Mouse (Mus musculus) stomach, embryonic 15.5 days (tissue): ENCODE results near the gene N4bp2. TPM values are rescaled to one million over a fixed set of nuclear protein-coding genes. Genes with fewer than 3 reads are reported as not detected.
A peak's percentile ranks its signal among the peaks of the same experiment; 100 is the strongest.
"Not testable (repeated sequence)": the region's sequence is repeated elsewhere in the genome, so short reads cannot be mapped to it uniquely, and the experiment has no call there.

Source experiments
- ATAC-seq: fragments of 200-750 bp; cut with Nextera tagmentation; 2 replicates; pipeline ENCODE4 v1.8.0; 2017; ENCODE audit warnings: low read depth, moderate number of reproducible peaks, moderate TSS enrichment; ENCODE audit not compliant: insufficient read depth, low FRiP score
- H3K27ac ChIP-seq: fragments of 300-500 bp; sonication (generic); 2 replicates; pipeline ENCODE4 v1.5.1; 2015; ENCODE audit warnings: mild to moderate bottlenecking, inconsistent platforms
- H3K27me3 ChIP-seq: fragments of 300-500 bp; sonication (generic); replicated peaks from 2 replicates; pipeline ENCODE4 v1.6.1; 2015; ENCODE audit warnings: inconsistent platforms
- H3K36me3 ChIP-seq: fragments of 300-500 bp; sonication (generic); 2 replicates; pipeline ENCODE4 v1.6.1; 2015; ENCODE audit warnings: inconsistent platforms
- H3K4me1 ChIP-seq: fragments of 300-500 bp; sonication (generic); 2 replicates; pipeline ENCODE4 v1.6.1; 2015; ENCODE audit warnings: inconsistent platforms
- H3K4me2 ChIP-seq: fragments of 300-500 bp; sonication (generic); 2 replicates; pipeline ENCODE4 v1.6.1; 2015; ENCODE audit warnings: mild to moderate bottlenecking, inconsistent platforms
- H3K4me3 ChIP-seq: fragments of 300-500 bp; sonication (generic); replicated peaks from 2 replicates; pipeline ENCODE4 v1.5.1; 2015; ENCODE audit warnings: inconsistent platforms
- H3K9ac ChIP-seq: fragments of 300-500 bp; sonication (generic); 2 replicates; pipeline ENCODE4 v1.6.1; 2015; ENCODE audit warnings: inconsistent platforms
- H3K9me3 ChIP-seq: fragments of 300-500 bp; sonication (generic); 2 replicates; pipeline ENCODE4 v1.6.1; 2016; ENCODE audit warnings: inconsistent platforms
- WGBS: fragments of 180-500 bp; shearing (Covaris S2); methylation state at CpG from one replicate; pipeline ENCODE4 v1.1.7; 2015; 5-methylcytosine and 5-hydroxymethylcytosine counted together
- polyA plus RNA-seq: library from polyadenylated mRNA; unstranded; fragments of >200 nt; fragmentation: Nextera tagmentation; extraction: Ambion mirVana; gene quantifications from 2 replicates; pipeline ENCODE4 v1.2.1, GENCODE M21; 2015

N4bp2 gene
- polyA plus RNA-seq: 22.4 and 23.3 TPM in 2 replicates

DNA sequence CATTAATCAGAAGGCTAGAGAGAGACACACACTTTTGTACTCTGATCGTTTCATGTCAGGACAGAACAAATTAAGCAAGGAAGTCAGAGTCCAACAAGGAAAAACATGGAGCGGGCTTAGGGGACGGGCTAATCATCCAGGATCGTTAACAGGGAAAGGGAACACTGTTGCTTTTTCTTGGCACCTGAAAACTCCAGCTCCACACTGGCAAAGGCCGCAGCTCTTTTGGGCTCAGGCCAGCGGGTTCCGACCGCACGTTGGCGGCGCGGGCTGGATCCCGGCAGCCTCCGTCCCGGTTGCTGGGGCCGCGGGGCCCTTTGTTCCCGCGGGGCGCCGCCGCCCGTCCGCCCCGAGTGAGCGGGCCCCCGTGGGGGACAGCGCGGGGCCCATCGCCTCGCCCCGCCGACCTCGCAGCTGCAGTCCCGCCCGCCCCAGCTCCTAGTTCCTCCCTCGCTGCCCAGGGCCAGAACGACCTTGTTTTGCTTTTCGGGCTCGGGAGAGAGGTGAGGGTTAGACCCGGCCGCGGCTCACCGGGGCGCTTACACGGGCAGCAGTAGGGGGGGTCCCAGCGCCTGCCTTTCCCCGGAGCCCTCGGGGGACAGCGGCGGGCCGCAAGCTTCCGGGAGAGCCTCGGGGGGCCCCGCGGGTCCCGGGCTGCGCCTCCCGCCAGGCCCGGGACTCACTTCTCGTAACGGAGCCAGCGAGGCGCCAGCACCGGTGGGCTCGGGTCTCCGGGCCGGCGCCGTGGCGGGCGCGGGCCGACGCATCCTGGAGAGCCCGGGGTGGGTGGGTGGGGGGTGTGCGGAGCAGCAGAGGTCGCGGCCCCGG is at the start of gene N4bp2:
Gene N4bp2 (plus strand): TSS at position 434 of the 828 bp plus-strand sequence.
- peaks cover 6% of the 10 kb centered on the region for H3K4me1 ChIP-seq
- WGBS: under 1% methylated on average over 71 of the region's 80 CpGs
- no peaks in the 10 kb centered on the region for H3K27me3 ChIP-seq
- no peaks in the 10 kb centered on the region for H3K36me3 ChIP-seq
- no peaks in the 10 kb centered on the region for H3K9me3 ChIP-seq
- peak within 1 kb of the TSS; percentile 68 for H3K4me2 ChIP-seq
- peak within 1 kb of the TSS; percentile 98 for H3K9ac ChIP-seq
- H3K27ac ChIP-seq: peak within 1 kb of the TSS; percentile 100
- H3K4me3 ChIP-seq: peak within 1 kb of the TSS; percentile 92
- ATAC-seq: peak; percentile 32

DNA sequence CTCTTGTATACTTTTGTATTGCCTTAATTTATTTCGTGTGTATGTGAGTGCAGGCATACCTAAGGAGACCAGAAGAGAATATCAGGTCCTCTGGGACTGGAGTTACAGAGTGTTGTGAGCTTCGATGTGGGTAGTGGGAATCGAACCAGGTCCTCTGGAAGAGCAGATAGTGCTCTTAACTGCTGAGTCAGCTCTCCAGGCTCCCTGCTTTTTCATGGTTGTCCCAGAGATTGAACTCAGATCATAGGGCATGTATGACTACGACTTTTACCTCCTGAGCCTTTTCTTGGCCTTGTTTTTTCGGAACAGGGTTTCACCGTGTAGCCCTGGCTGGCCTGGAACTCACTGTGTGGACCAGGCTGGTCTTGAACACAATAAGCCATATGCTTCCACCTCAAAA is 48.2 kb upstream of the N4bp2 start:
- Histone ChIP-seq H3K27ac (no peak overlapping the region), H3K4me3 (no peak overlapping the region), H3K4me2 (no peak overlapping the region), H3K36me3 (no peaks in the 10 kb centered on the region), H3K9me3 (no peaks in the 10 kb centered on the region), H3K27me3 (no peaks in the 10 kb centered on the region), H3K9ac (no peak overlapping the region), H3K4me1 (no peaks in the 10 kb centered on the region)
- 85% methylated on average over 6 of the region's 6 CpGs for WGBS
- no peak for ATAC-seq

DNA sequence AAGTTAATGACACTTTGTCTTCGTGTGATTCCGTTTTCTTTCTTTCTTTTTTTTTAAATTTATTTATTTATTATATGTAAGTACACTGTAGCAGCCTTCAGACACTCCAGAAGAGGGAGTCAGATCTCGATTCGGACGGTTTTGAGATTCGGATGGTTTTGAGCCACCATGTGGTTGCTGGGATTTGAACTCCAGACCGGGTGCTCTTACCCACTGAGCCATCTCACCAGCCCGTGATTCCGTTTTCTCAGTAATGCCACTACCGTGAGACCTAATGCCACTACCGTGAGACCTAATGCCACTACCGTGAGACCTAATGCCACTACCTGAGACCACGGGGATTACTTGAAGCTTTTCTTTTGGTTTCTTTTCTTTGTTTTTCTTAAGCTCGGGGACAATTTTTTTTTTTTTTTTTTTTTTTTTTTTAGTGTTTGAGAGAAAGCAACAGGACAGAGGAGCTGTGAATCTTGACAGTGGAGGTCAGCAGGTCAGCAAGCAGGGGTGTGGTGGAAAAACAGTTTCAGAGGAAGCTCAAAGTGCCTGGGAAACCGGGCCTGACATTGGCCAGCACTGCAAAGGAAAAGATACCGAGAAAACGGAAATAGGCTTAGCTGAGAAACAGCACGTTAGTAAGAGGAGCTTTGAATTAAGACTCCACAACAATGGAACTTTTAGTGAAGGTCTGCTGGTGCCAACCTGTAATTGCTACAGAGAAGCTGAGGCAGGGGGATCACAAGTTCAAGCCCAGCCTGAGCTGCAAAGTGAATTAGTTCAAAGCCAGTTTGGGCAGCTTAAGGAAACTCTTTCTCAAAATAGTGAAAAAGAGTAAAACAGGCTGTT is 46.0 kb upstream of the N4bp2 start:
- Histone ChIP-seq H3K4me3 (no peak overlapping the region), H3K36me3 (no peaks in the 10 kb centered on the region), H3K4me2 (no peak overlapping the region), H3K27me3 (no peaks in the 10 kb centered on the region), H3K9me3 (no peaks in the 10 kb centered on the region), H3K4me1 (no peaks in the 10 kb centered on the region), H3K9ac (no peak overlapping the region), H3K27ac (no peak overlapping the region)
- WGBS: 84% methylated on average over 18 of the region's 18 CpGs
- no peak for ATAC-seq

DNA sequence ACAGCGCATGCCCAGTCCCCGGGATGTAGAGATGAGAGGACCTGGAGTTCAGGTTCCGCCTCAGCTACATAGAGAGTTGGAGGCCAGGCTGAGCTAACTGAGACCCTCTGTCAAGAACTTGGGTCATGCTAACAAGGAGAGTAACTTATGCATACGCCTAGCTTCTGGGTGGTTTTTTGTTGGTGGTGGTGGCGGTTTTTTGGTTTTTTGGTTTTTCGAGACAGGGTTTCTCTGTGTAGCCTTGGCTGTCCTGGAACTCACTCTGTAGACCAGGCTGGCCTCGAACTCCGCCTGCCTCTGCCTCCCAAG is 45.5 kb upstream of the N4bp2 start:
- not testable (repeated sequence) for ATAC-seq, H3K9ac ChIP-seq

DNA sequence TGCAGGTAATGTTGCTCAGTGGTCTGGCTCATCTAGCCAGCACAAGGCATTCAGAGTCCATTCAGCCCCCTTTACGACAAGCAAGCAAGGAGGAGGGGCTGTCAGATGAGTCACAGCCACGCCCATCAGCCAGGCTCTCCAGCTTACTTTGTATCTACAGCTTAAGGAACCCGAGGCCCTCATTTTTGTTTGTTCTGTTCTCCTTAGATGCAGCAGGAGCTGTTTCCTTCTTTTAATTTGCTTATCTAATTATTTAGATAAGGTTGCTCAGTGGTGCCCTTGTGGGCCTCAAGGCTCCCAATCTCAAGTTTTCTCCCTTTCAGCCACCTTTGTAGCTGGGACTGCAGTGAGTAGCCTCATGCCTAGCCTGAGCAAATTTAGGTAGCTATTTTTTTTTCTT is 45.0 kb upstream of the N4bp2 start:
- ATAC-seq: peak; percentile 70
- 7% methylated on average over 3 of the region's 3 CpGs for WGBS
- Histone ChIP-seq H3K4me3 (no peak overlapping the region), H3K9me3 (no peaks in the 10 kb centered on the region), H3K36me3 (no peaks in the 10 kb centered on the region), H3K27me3 (no peaks in the 10 kb centered on the region), H3K27ac (no peak overlapping the region), H3K9ac (no peak overlapping the region), H3K4me2 (no peak overlapping the region), H3K4me1 (no peaks in the 10 kb centered on the region)

More for the DNA sequence above, 45.5 kb upstream of the N4bp2 start:
- H3K4me1 ChIP-seq, H3K27me3 ChIP-seq, H3K4me2 ChIP-seq, H3K27ac ChIP-seq, H3K36me3 ChIP-seq, H3K9me3 ChIP-seq, H3K4me3 ChIP-seq: not testable (repeated sequence)
- 92% methylated on average over 8 of the region's 8 CpGs for WGBS

DNA sequence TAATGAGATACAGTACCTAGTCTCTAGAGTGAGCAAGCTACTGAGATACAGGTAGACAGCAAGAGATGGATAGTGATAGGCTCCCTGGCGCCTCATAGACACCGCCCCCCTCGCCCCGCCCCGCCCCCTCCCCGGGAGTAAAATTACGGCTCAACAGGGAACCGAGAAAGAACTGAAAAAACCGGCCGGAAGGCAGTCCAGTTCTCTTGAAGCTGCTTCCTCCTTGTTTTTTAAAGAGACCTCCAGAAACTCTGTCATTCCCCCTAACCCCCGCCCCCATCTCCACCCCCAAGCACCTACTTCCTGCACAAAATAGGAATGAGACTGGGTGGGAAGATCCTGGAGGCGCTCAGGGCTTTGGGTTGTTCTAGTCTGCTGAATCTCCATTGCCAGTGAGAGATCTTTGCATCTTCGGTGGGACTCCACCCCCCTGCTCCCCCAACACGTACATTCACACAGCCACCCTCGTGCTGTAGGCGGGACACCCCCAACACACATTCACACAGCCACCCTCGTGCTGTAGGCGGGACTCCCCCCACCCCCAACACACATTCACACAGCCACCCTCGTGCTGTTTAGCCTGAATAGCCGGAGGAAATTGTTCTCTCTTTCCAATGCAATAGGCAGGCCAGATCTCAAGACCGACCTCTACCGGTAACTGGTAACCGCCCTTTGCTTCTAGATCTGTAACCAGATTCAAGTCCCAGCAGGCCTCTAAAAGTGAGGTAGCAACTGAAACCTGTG is 38.8 kb upstream of the N4bp2 start:
- H3K9me3 ChIP-seq: no peaks in the 10 kb centered on the region
- no peaks in the 10 kb centered on the region for H3K27me3 ChIP-seq
- peak overlapping the region; percentile 4; the same call in 1 of the 2 replicates for H3K9ac ChIP-seq
- under 1% methylated on average over 23 of the region's 23 CpGs for WGBS
- H3K27ac ChIP-seq: peak overlapping the region; percentile 92
- H3K4me1 ChIP-seq: no peaks in the 10 kb centered on the region
- H3K36me3 ChIP-seq: no peaks in the 10 kb centered on the region
- peak; percentile 84 for ATAC-seq
- H3K4me3 ChIP-seq: peak overlapping the region; percentile 41
- H3K4me2 ChIP-seq: peak overlapping the region; percentile 66

DNA sequence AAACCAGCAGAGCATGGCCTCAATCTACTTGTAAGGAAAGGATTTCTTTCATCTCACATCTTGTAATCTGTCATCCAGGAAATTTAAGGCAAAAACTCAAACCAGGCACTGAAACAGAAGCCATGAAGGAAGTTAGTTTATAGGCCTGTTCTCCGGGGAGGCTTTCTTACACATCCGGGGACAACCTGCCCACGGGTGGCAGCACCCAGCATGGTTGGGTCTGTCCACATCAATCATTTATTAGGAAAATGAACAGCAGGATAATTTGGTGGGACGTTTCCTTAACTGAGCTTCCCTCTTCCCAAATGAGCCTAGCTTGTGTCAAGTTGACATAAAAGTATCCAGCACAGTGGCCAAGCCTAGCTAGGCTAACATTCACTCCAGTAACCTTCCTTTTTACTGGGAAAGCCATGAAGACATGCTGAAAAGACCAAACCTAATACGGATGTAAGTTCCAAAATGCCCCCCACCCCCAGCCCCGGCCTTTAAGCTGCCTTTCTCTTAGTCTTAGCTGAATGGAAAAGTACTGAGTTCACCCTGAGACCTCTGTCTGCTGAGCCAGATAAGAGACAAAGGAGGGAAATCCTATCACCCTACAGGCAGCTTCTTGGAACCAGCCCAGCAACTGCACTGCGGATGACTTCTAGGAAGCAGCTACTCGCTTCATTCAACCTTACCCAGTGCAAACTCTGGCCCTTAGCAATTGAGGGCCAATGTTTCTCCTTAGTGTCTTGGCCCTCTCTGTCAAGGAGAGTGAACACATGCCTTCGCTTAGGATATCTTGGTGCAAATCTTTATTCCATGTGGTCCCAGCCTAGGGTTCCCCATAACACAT is 31.9 kb upstream of the N4bp2 start:
- WGBS: 55% methylated on average over 9 of the region's 9 CpGs
- peak; percentile 90 for ATAC-seq
- H3K27ac ChIP-seq: no peak overlapping the region

DNA sequence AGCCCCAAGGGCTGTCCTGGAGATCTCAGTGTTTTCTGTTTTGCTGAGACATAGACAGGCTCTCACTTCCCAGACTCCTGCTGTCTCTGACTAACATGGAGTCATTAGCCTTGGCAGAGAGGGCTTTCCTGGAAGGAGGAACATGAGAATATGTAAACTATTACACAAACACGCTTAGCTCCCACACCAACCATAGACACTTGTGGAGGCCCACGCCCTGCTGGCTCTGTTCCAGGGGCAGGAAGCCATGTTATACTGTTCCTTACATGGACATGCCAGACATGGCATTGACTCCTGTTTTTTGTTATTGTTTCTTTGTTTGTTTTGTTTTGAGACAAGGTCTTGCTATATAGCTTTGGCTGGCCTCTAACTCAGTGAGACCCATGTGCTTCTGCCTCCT is 27.7 kb upstream of the N4bp2 start:
- no peak for ATAC-seq
- Histone ChIP-seq H3K27ac (no peak overlapping the region), H3K9ac (no peak overlapping the region), H3K4me1 (no peaks in the 10 kb centered on the region), H3K27me3 (no peaks in the 10 kb centered on the region), H3K4me2 (no peak overlapping the region), H3K36me3 (no peaks in the 10 kb centered on the region), H3K4me3 (no peak overlapping the region), H3K9me3 (no peaks in the 10 kb centered on the region)
- 69% methylated on average over 2 of the region's 2 CpGs for WGBS

More for the DNA sequence above, 31.9 kb upstream of the N4bp2 start:
- H3K9me3 ChIP-seq: no peaks in the 10 kb centered on the region
- no peaks in the 10 kb centered on the region for H3K27me3 ChIP-seq
- H3K4me3 ChIP-seq: no peak overlapping the region
- no peak overlapping the region for H3K4me2 ChIP-seq
- no peak overlapping the region for H3K9ac ChIP-seq
- no peaks in the 10 kb centered on the region for H3K36me3 ChIP-seq
- no peaks in the 10 kb centered on the region for H3K4me1 ChIP-seq

DNA sequence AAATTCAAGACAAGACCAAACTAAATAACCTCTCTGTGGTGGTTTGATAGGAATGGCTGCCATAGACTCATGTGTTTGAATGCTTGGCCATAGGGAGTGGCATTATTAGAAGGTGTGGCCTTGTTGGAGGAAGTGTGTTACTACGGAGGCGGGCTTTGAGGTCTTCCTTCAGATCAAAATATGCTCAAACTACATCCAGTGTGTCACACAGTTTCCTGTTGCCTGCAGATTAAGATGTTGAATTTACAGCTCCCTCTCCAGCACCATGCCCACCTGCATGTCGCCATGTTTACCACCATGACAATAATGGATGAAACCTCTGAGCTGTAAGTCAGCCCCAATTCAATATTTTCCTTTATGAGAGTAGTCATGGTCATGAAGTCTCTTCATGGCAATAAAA is 24.0 kb upstream of the N4bp2 start:
- no peak for ATAC-seq
- no peak overlapping the region for H3K4me2 ChIP-seq
- WGBS: 82% methylated on average over 3 of the region's 3 CpGs
- no peaks in the 10 kb centered on the region for H3K4me1 ChIP-seq
- no peak overlapping the region for H3K4me3 ChIP-seq
- no peaks in the 10 kb centered on the region for H3K36me3 ChIP-seq
- H3K9me3 ChIP-seq: no peaks in the 10 kb centered on the region
- H3K9ac ChIP-seq: no peak overlapping the region
- no peaks in the 10 kb centered on the region for H3K27me3 ChIP-seq
- H3K27ac ChIP-seq: no peak overlapping the region

DNA sequence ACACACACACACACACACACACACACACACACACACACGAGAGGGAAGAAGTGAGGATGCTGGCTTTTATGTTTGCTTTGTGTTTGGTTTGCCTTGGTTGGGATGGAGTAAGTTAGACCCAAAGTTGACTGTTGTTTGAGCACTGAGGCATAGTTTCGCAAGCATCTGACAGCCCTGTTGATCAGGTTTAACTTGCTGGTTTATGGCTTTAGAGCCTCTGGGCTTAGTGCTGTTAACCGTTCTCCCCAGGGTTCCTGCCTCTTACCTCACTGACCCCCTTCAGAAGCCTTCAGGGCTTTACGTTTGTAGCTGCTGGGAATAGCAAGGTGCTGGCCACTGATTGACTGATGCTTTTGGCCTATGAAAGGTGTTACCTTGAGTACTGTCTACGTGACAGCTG is 16.4 kb upstream of the N4bp2 start:
- no peak for ATAC-seq
- no peaks in the 10 kb centered on the region for H3K36me3 ChIP-seq
- H3K9me3 ChIP-seq: no peaks in the 10 kb centered on the region
- no peak overlapping the region for H3K9ac ChIP-seq
- H3K4me2 ChIP-seq: no peak overlapping the region
- no peaks in the 10 kb centered on the region for H3K27me3 ChIP-seq
- no peak overlapping the region for H3K4me3 ChIP-seq
- no peak overlapping the region for H3K27ac ChIP-seq
- 63% methylated on average over 5 of the region's 5 CpGs for WGBS
- no peaks in the 10 kb centered on the region for H3K4me1 ChIP-seq

DNA sequence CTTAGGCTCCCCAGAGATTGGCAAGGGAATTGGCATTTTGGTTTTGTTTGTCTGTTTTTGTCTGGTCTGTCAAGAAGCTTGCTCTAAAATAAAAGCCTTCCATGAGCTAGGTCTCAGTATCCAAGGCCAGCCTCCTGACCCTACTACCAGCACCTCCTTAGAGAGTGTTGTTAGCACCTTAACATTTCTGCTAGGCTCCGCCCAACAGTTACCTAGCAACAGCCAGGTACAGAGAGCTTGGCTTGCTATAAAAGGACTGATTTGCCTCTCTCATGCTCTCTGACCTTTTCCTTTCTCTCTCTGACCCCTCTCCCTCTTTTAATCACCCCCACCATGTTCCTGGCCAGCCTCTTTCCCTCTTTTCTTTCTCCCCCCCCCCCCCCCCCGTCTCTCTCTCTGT is 14.9 kb upstream of the N4bp2 start:
- H3K9ac ChIP-seq: no peak overlapping the region
- H3K9me3 ChIP-seq: no peaks in the 10 kb centered on the region
- H3K27me3 ChIP-seq: no peaks in the 10 kb centered on the region
- ATAC-seq: no peak
- WGBS: 48% methylated on average over 2 of the region's 2 CpGs
- H3K27ac ChIP-seq: no peak overlapping the region
- no peak overlapping the region for H3K4me3 ChIP-seq
- H3K36me3 ChIP-seq: no peaks in the 10 kb centered on the region
- no peaks in the 10 kb centered on the region for H3K4me1 ChIP-seq
- no peak overlapping the region for H3K4me2 ChIP-seq
